Mouse (Mus musculus): ENCODE data around the gene Cggbp1. TPM values are rescaled to one million over a fixed set of nuclear protein-coding genes. Genes with fewer than 3 reads are reported as not detected.

Cggbp1 gene
- polyA plus RNA-seq (2015; fragmentation: Nextera tagmentation; extraction: Ambion mirVana): 68.8 and 69.7 TPM in 2 replicates

GRCm38 (mm10) chr16:64851563-64852362 lies at the start of gene Cggbp1, which contains the start of gene Zfp654:
Cggbp1 (plus strand) TSS chr16:64851996.
Zfp654 (minus strand) TSS chr16:64851652.
- Histone ChIP-seq H3K9me3 (replicated peaks) (no peaks in the 10 kb centered on the region), H3K27me3 (no peaks in the 10 kb centered on the region), H3K4me1 (peaks cover 11% of the 10 kb centered on the region), H3K4me2 (replicated peaks) (peak within 1 kb of the TSS; percentile 86), H3K36me3 (peaks cover 17% of the 10 kb centered on the region), H3K27ac (replicated peaks) (peak within 1 kb of the TSS; percentile 98), H3K9ac (peak within 1 kb of the TSS; percentile 96), H3K4me3 (replicated peaks) (peak within 1 kb of the TSS; percentile 98)
- under 1% methylated on average over 61 of the region's 85 CpGs for WGBS
- ATAC-seq (ENCODE audit: insufficient number of reproducible peaks, low FRiP score, low TSS enrichment, low read depth): peak; percentile 100

- no peaks in the 10 kb centered on the region for H3K9me3 ChIP-seq (replicated peaks)
- no peak overlapping the region for H3K4me3 ChIP-seq (replicated peaks)
- no peak overlapping the region for H3K9ac ChIP-seq
- ATAC-seq (ENCODE audit: insufficient number of reproducible peaks, low FRiP score, low TSS enrichment, low read depth): no peak
- peaks cover 6% of the 10 kb centered on the region; the same call in 1 of the 2 replicates for H3K36me3 ChIP-seq
- no peak overlapping the region for H3K4me2 ChIP-seq (replicated peaks)
- H3K4me1 ChIP-seq: no peaks in the 10 kb centered on the region
- H3K27me3 ChIP-seq: no peaks in the 10 kb centered on the region
- WGBS: 67% methylated on average over 3 of the region's 3 CpGs
- H3K27ac ChIP-seq (replicated peaks): no peak overlapping the region
Measured at GRCm38 (mm10) chr16:64803041-64803440, 48.8 kb upstream of the Cggbp1 start.

GRCm38 (mm10) chr16:64817094-64817765 lies 34.6 kb upstream of the Cggbp1 start:
- Histone ChIP-seq H3K36me3 (peaks cover 10% of the 10 kb centered on the region), H3K9me3 (replicated peaks) (no peaks in the 10 kb centered on the region), H3K4me1 (no peaks in the 10 kb centered on the region), H3K4me2 (replicated peaks) (no peak overlapping the region), H3K27me3 (no peaks in the 10 kb centered on the region), H3K27ac (replicated peaks) (no peak overlapping the region), H3K9ac (no peak overlapping the region), H3K4me3 (replicated peaks) (no peak overlapping the region)
- no peak for ATAC-seq (ENCODE audit: insufficient number of reproducible peaks, low FRiP score, low TSS enrichment, low read depth)
- WGBS: 92% methylated on average over 3 of the region's 3 CpGs

- no peak for ATAC-seq (ENCODE audit: insufficient number of reproducible peaks, low FRiP score, low TSS enrichment, low read depth)
- Histone ChIP-seq H3K4me2 (replicated peaks) (no peak overlapping the region), H3K4me3 (replicated peaks) (no peak overlapping the region), H3K27me3 (no peaks in the 10 kb centered on the region), H3K9ac (no peak overlapping the region), H3K36me3 (no peaks in the 10 kb centered on the region), H3K27ac (replicated peaks) (no peak overlapping the region), H3K4me1 (no peaks in the 10 kb centered on the region), H3K9me3 (replicated peaks) (no peaks in the 10 kb centered on the region)
- 85% methylated on average over 1 of the region's 1 CpGs for WGBS
Measured at GRCm38 (mm10) chr16:64823890-64824289, 27.9 kb upstream of the Cggbp1 start.

GRCm38 (mm10) chr16:64824474-64824873 lies 27.3 kb upstream of the Cggbp1 start:
- Histone ChIP-seq H3K27me3 (no peaks in the 10 kb centered on the region), H3K27ac (replicated peaks) (no peak overlapping the region), H3K4me2 (replicated peaks) (no peak overlapping the region), H3K4me3 (replicated peaks) (no peak overlapping the region), H3K9ac (no peak overlapping the region), H3K36me3 (no peaks in the 10 kb centered on the region), H3K9me3 (replicated peaks) (no peaks in the 10 kb centered on the region), H3K4me1 (no peaks in the 10 kb centered on the region)
- 88% methylated on average over 1 of the region's 1 CpGs for WGBS
- no peak for ATAC-seq (ENCODE audit: insufficient number of reproducible peaks, low FRiP score, low TSS enrichment, low read depth)

- Histone ChIP-seq H3K36me3 (no peaks in the 10 kb centered on the region), H3K9ac (no peak overlapping the region), H3K4me2 (replicated peaks) (no peak overlapping the region), H3K9me3 (replicated peaks) (no peaks in the 10 kb centered on the region), H3K4me1 (no peaks in the 10 kb centered on the region), H3K27ac (replicated peaks) (no peak overlapping the region), H3K27me3 (no peaks in the 10 kb centered on the region), H3K4me3 (replicated peaks) (no peak overlapping the region)
- no peak for ATAC-seq (ENCODE audit: insufficient number of reproducible peaks, low FRiP score, low TSS enrichment, low read depth)
- 81% methylated on average over 15 of the region's 15 CpGs for WGBS
Measured at GRCm38 (mm10) chr16:64830291-64830690, 21.5 kb upstream of the Cggbp1 start.

- 84% methylated on average over 1 of the region's 1 CpGs for WGBS
- H3K4me1 ChIP-seq: no peaks in the 10 kb centered on the region
Measured at GRCm38 (mm10) chr16:64835996-64836545, 15.7 kb upstream of the Cggbp1 start.

GRCm38 (mm10) chr16:64836709-64837108 lies 15.1 kb upstream of the Cggbp1 start:
- H3K27me3 ChIP-seq: no peaks in the 10 kb centered on the region
- no peak overlapping the region for H3K4me3 ChIP-seq (replicated peaks)
- no peak overlapping the region for H3K9ac ChIP-seq
- 89% methylated on average over 2 of the region's 2 CpGs for WGBS
- no peak for ATAC-seq (ENCODE audit: insufficient number of reproducible peaks, low FRiP score, low TSS enrichment, low read depth)
- no peak overlapping the region for H3K4me2 ChIP-seq (replicated peaks)
- no peaks in the 10 kb centered on the region for H3K9me3 ChIP-seq (replicated peaks)
- H3K36me3 ChIP-seq: no peaks in the 10 kb centered on the region
- H3K4me1 ChIP-seq: no peaks in the 10 kb centered on the region
- H3K27ac ChIP-seq (replicated peaks): no peak overlapping the region

More at GRCm38 (mm10) chr16:64835996-64836545, 15.7 kb upstream of the Cggbp1 start:
- no peaks in the 10 kb centered on the region for H3K36me3 ChIP-seq
- no peak overlapping the region for H3K9ac ChIP-seq
- no peaks in the 10 kb centered on the region for H3K9me3 ChIP-seq (replicated peaks)
- ATAC-seq (ENCODE audit: insufficient number of reproducible peaks, low FRiP score, low TSS enrichment, low read depth): no peak
- H3K27ac ChIP-seq (replicated peaks): no peak overlapping the region
- no peak overlapping the region for H3K4me3 ChIP-seq (replicated peaks)
- H3K27me3 ChIP-seq: no peaks in the 10 kb centered on the region
- no peak overlapping the region for H3K4me2 ChIP-seq (replicated peaks)

- no peak overlapping the region for H3K9ac ChIP-seq
- H3K4me3 ChIP-seq (replicated peaks): no peak overlapping the region
- H3K4me2 ChIP-seq (replicated peaks): no peak overlapping the region
- no peaks in the 10 kb centered on the region for H3K9me3 ChIP-seq (replicated peaks)
- no peaks in the 10 kb centered on the region for H3K36me3 ChIP-seq
- no peak for ATAC-seq (ENCODE audit: insufficient number of reproducible peaks, low FRiP score, low TSS enrichment, low read depth)
- no peak overlapping the region for H3K27ac ChIP-seq (replicated peaks)
- H3K4me1 ChIP-seq: no peaks in the 10 kb centered on the region
- 87% methylated on average over 5 of the region's 5 CpGs for WGBS
- no peaks in the 10 kb centered on the region for H3K27me3 ChIP-seq
Measured at GRCm38 (mm10) chr16:64841481-64842373, 10.1 kb upstream of the Cggbp1 start.

- no peaks in the 10 kb centered on the region for H3K4me1 ChIP-seq
- no peaks in the 10 kb centered on the region for H3K27me3 ChIP-seq
- no peak for ATAC-seq (ENCODE audit: insufficient number of reproducible peaks, low FRiP score, low TSS enrichment, low read depth)
Measured at GRCm38 (mm10) chr16:64842374-64842729, 9.4 kb upstream of the Cggbp1 start.

GRCm38 (mm10) chr16:64845947-64846346 lies 5.8 kb upstream of the Cggbp1 start:
- no peaks in the 10 kb centered on the region for H3K27me3 ChIP-seq
- H3K4me1 ChIP-seq: peaks cover 3% of the 10 kb centered on the region; the same call in 1 of the 2 replicates
- no peak overlapping the region for H3K4me3 ChIP-seq (replicated peaks)
- WGBS: 88% methylated on average over 8 of the region's 8 CpGs
- H3K9me3 ChIP-seq (replicated peaks): no peaks in the 10 kb centered on the region
- no peaks in the 10 kb centered on the region for H3K36me3 ChIP-seq
- no peak overlapping the region for H3K27ac ChIP-seq (replicated peaks)
- H3K9ac ChIP-seq: no peak overlapping the region
- ATAC-seq (ENCODE audit: insufficient number of reproducible peaks, low FRiP score, low TSS enrichment, low read depth): no peak
- H3K4me2 ChIP-seq (replicated peaks): no peak overlapping the region

More at GRCm38 (mm10) chr16:64842374-64842729, 9.4 kb upstream of the Cggbp1 start:
- H3K9ac ChIP-seq: no peak overlapping the region
- H3K9me3 ChIP-seq (replicated peaks): no peaks in the 10 kb centered on the region
- WGBS: 96% methylated on average over 3 of the region's 3 CpGs
- no peak overlapping the region for H3K4me3 ChIP-seq (replicated peaks)
- H3K4me2 ChIP-seq (replicated peaks): no peak overlapping the region
- no peaks in the 10 kb centered on the region for H3K36me3 ChIP-seq
- no peak overlapping the region for H3K27ac ChIP-seq (replicated peaks)
